Mouse (Mus musculus): Measurements from ENCODE around the gene Aamdc.

GRCm38 (mm10) chr7:97535531-97535930, 43.8 kb downstream of the Aamdc start:
- TF ChIP-seq CTCF (IDR thresholded peaks at IDR 0.05; ENCODE audit: control insufficient read depth, insufficient read depth, insufficient replicate concordance, low read depth, low read length) (no peak), POLR2A (IDR thresholded peaks at IDR 0.05; ENCODE audit: control insufficient read depth, low read depth, low read length) (no peak)

Data from testis, adult 2 months (tissue).